Mouse (Mus musculus) forebrain, embryonic 14.5 days (tissue): ENCODE data around the gene Mettl27. TPM values are rescaled to one million over a fixed set of nuclear protein-coding genes. Genes with fewer than 3 reads are reported as not detected.
A peak's percentile ranks its signal among the peaks of the same experiment; 100 is the strongest.

ENCODE experiments used
- ATAC-seq: fragments of 200-750 bp; cut with Nextera tagmentation; 2 replicates; pipeline ENCODE4 v1.8.0; 2017; ENCODE audit warnings: mild to moderate bottlenecking, moderate library complexity
- DNase-seq: peaks from one replicate; pipeline ENCODE4 v3.0.0-alpha.2; 2015; ENCODE audit warnings: low spot score
- H3K27ac ChIP-seq: fragments of 300-500 bp; sonication (generic); 2 replicates; pipeline ENCODE4 v1.5.1; 2014; ENCODE audit warnings: low read depth, mild to moderate bottlenecking, control low read depth, low read length, moderate library complexity
- H3K27me3 ChIP-seq: fragments of 300-500 bp; sonication (generic); replicated peaks from 2 replicates; pipeline ENCODE4 v1.6.1; 2014; ENCODE audit warnings: low read length, control low read depth, mixed read lengths; ENCODE audit not compliant: control insufficient read depth, insufficient read depth
- H3K36me3 ChIP-seq: fragments of 300-500 bp; sonication (generic); 2 replicates; pipeline ENCODE4 v1.6.1; 2014; ENCODE audit warnings: low read length, control low read depth; ENCODE audit not compliant: control insufficient read depth, insufficient read depth
- H3K4me1 ChIP-seq: fragments of 300-500 bp; sonication (generic); 2 replicates; pipeline ENCODE4 v1.6.1; 2014; ENCODE audit warnings: antibody characterized with exemption, low read length, control low read depth; ENCODE audit not compliant: control insufficient read depth, insufficient read depth
- H3K4me2 ChIP-seq: fragments of 300-500 bp; sonication (generic); 2 replicates; pipeline ENCODE4 v1.6.1; 2014; ENCODE audit warnings: mild to moderate bottlenecking, control low read depth, low read length
- H3K4me3 ChIP-seq: fragments of 300-500 bp; sonication (generic); 2 replicates; pipeline ENCODE4 v1.5.1; 2014; ENCODE audit warnings: low read depth, low read length, control low read depth
- H3K9ac ChIP-seq: fragments of 300-500 bp; sonication (generic); 2 replicates; pipeline ENCODE4 v1.6.1; 2014; ENCODE audit warnings: mild to moderate bottlenecking, low read length, control low read depth, moderate library complexity
- H3K9me3 ChIP-seq: fragments of 300-500 bp; sonication (generic); replicated peaks from 2 replicates; pipeline ENCODE4 v1.6.1; 2016; ENCODE audit warnings: low read length, control low read depth, mixed read lengths; ENCODE audit not compliant: control insufficient read depth
- WGBS: fragments of 180-500 bp; shearing (Covaris S2); extraction: QIAGEN DNeasy Blood & Tissue Kit; methylation state at CpG from one replicate; pipeline ENCODE4 v1.1.7; 2014; 5-methylcytosine and 5-hydroxymethylcytosine counted together
- polyA plus RNA-seq: library from polyadenylated mRNA; unstranded; fragments of >200 nt; fragmentation: Nextera tagmentation; extraction: Ambion mirVana; gene quantifications from 2 replicates; pipeline ENCODE4 v1.2.1, GENCODE M21; 2014

The Mettl27 gene
- polyA plus RNA-seq, 1 experiment from 2014 or later: 9.4 TPM

GRCm38 (mm10) chr5:134897596-134897995 lies 34.6 kb upstream of the Mettl27 start:
- Histone ChIP-seq H3K9ac (no peak overlapping the region), H3K27ac (no peak overlapping the region), H3K4me1 (no peaks in the 10 kb centered on the region), H3K4me2 (no peak overlapping the region), H3K27me3 (no peaks in the 10 kb centered on the region), H3K4me3 (no peak overlapping the region), H3K9me3 (no peaks in the 10 kb centered on the region), H3K36me3 (no peaks in the 10 kb centered on the region)
- ATAC-seq (no peak), DNase-seq (no peak)
- 90% methylated on average over 17 of the region's 17 CpGs for WGBS

GRCm38 (mm10) chr5:134901012-134901643 lies 31.0 kb upstream of the Mettl27 start:
- 45% methylated on average over 12 of the region's 12 CpGs for WGBS
- no peaks in the 10 kb centered on the region for H3K9me3 ChIP-seq
- H3K27me3 ChIP-seq: no peaks in the 10 kb centered on the region
- no peaks in the 10 kb centered on the region for H3K4me1 ChIP-seq
- ATAC-seq: no peak
- peak; percentile 61 for DNase-seq
- H3K36me3 ChIP-seq: no peaks in the 10 kb centered on the region
- no peak overlapping the region for H3K27ac ChIP-seq
- no peak overlapping the region for H3K4me3 ChIP-seq
- H3K9ac ChIP-seq: no peak overlapping the region
- no peak overlapping the region for H3K4me2 ChIP-seq

GRCm38 (mm10) chr5:134901644-134902027 lies 30.5 kb upstream of the Mettl27 start:
- H3K27ac ChIP-seq: no peak overlapping the region
- ATAC-seq (no peak), DNase-seq (no peak)
- 67% methylated on average over 8 of the region's 8 CpGs for WGBS
- no peak overlapping the region for H3K4me3 ChIP-seq
- H3K4me1 ChIP-seq: no peaks in the 10 kb centered on the region
- no peaks in the 10 kb centered on the region for H3K36me3 ChIP-seq
- no peak overlapping the region for H3K9ac ChIP-seq
- no peak overlapping the region for H3K4me2 ChIP-seq
- H3K27me3 ChIP-seq: no peaks in the 10 kb centered on the region
- no peaks in the 10 kb centered on the region for H3K9me3 ChIP-seq

- no peak within 1 kb of the TSS for H3K4me2 ChIP-seq
- H3K36me3 ChIP-seq: no peaks in the 10 kb centered on the region
- DNase-seq (no peak), ATAC-seq (no peak)
- H3K9me3 ChIP-seq: no peaks in the 10 kb centered on the region
- H3K27me3 ChIP-seq: no peaks in the 10 kb centered on the region
- no peak within 1 kb of the TSS for H3K4me3 ChIP-seq
- WGBS: 70% methylated on average over 6 of the region's 6 CpGs
- H3K9ac ChIP-seq: no peak within 1 kb of the TSS
- no peaks in the 10 kb centered on the region for H3K4me1 ChIP-seq
- H3K27ac ChIP-seq: no peak within 1 kb of the TSS
Measured at GRCm38 (mm10) chr5:134906633-134907032, 25.5 kb upstream of the Mettl27 start, which contains the start of gene Tmem270. TSS of gene Tmem270 (minus strand) at chr5:134906733.

- Histone ChIP-seq H3K4me3 (no peak overlapping the region), H3K27me3 (no peaks in the 10 kb centered on the region), H3K27ac (no peak overlapping the region), H3K9ac (no peak overlapping the region), H3K4me1 (no peaks in the 10 kb centered on the region), H3K4me2 (no peak overlapping the region), H3K9me3 (no peaks in the 10 kb centered on the region), H3K36me3 (no peaks in the 10 kb centered on the region)
- ATAC-seq (peak; percentile 90), DNase-seq (peak; percentile 91)
- WGBS: under 1% methylated on average over 13 of the region's 13 CpGs
Measured at GRCm38 (mm10) chr5:134907135-134907534, 25.0 kb upstream of the Mettl27 start.

GRCm38 (mm10) chr5:134911901-134912300 lies 20.3 kb upstream of the Mettl27 start:
- 91% methylated on average over 2 of the region's 2 CpGs for WGBS
- no peaks in the 10 kb centered on the region for H3K4me1 ChIP-seq
- H3K36me3 ChIP-seq: no peaks in the 10 kb centered on the region
- H3K27me3 ChIP-seq: no peaks in the 10 kb centered on the region
- no peak for ATAC-seq
- no peak for DNase-seq
- H3K9ac ChIP-seq: no peak overlapping the region
- no peak overlapping the region for H3K4me3 ChIP-seq
- H3K4me2 ChIP-seq: no peak overlapping the region
- no peak overlapping the region for H3K27ac ChIP-seq
- H3K9me3 ChIP-seq: no peaks in the 10 kb centered on the region

GRCm38 (mm10) chr5:134913352-134913751 lies 18.8 kb upstream of the Mettl27 start:
- Histone ChIP-seq H3K4me3 (no peak overlapping the region), H3K36me3 (no peaks in the 10 kb centered on the region), H3K4me2 (no peak overlapping the region), H3K27ac (no peak overlapping the region), H3K4me1 (no peaks in the 10 kb centered on the region), H3K9me3 (no peaks in the 10 kb centered on the region), H3K9ac (no peak overlapping the region), H3K27me3 (no peaks in the 10 kb centered on the region)
- 73% methylated on average over 3 of the region's 3 CpGs for WGBS
- ATAC-seq: no peak
- DNase-seq: no peak

- H3K9me3 ChIP-seq: no peaks in the 10 kb centered on the region
- no peak for DNase-seq
- H3K27me3 ChIP-seq: no peaks in the 10 kb centered on the region
- ATAC-seq: no peak
- H3K36me3 ChIP-seq: no peaks in the 10 kb centered on the region
- no peak overlapping the region for H3K4me3 ChIP-seq
- H3K4me2 ChIP-seq: no peak overlapping the region
- WGBS: 87% methylated on average over 4 of the region's 4 CpGs
- no peaks in the 10 kb centered on the region for H3K4me1 ChIP-seq
- no peak overlapping the region for H3K27ac ChIP-seq
- H3K9ac ChIP-seq: no peak overlapping the region
Measured at GRCm38 (mm10) chr5:134913753-134914152, 18.4 kb upstream of the Mettl27 start.

- Histone ChIP-seq H3K4me2 (no peak overlapping the region), H3K4me1 (no peaks in the 10 kb centered on the region), H3K36me3 (no peaks in the 10 kb centered on the region), H3K4me3 (no peak overlapping the region), H3K27ac (no peak overlapping the region), H3K9me3 (no peaks in the 10 kb centered on the region), H3K27me3 (no peaks in the 10 kb centered on the region), H3K9ac (no peak overlapping the region)
- DNase-seq (no peak), ATAC-seq (no peak)
- 86% methylated on average over 8 of the region's 8 CpGs for WGBS
Measured at GRCm38 (mm10) chr5:134914510-134914909, 17.7 kb upstream of the Mettl27 start.
